Mouse (Mus musculus): ENCODE results near the gene Ltc4s.
A peak's percentile ranks its signal among the peaks of the same experiment; 100 is the strongest.

The Ltc4s gene

GRCm38 (mm10) chr11:50222559-50223276 lies 15.7 kb downstream of the Ltc4s start:
- DNase-seq: no peak

GRCm38 (mm10) chr11:50219833-50220232 lies 18.6 kb downstream of the Ltc4s start:
- DNase-seq: no peak

GRCm38 (mm10) chr11:50217811-50218210 lies 20.6 kb downstream of the Ltc4s start:
- no peak for DNase-seq

- no peak for DNase-seq
Measured at GRCm38 (mm10) chr11:50216724-50217366, 21.6 kb downstream of the Ltc4s start.

GRCm38 (mm10) chr11:50215633-50216032 lies 22.8 kb downstream of the Ltc4s start:
- no peak for DNase-seq

GRCm38 (mm10) chr11:50214631-50215030 lies 23.8 kb downstream of the Ltc4s start:
- no peak for DNase-seq

- peak; percentile 80 for DNase-seq
Measured at GRCm38 (mm10) chr11:50212848-50213758, 25.3 kb downstream of the Ltc4s start.

- DNase-seq: no peak
Measured at GRCm38 (mm10) chr11:50212060-50212739, 26.2 kb downstream of the Ltc4s start.

GRCm38 (mm10) chr11:50211322-50212059 lies 26.9 kb downstream of the Ltc4s start:
- no peak for DNase-seq

- DNase-seq: peak; percentile 84
Measured at GRCm38 (mm10) chr11:50210505-50211151, 27.8 kb downstream of the Ltc4s start, which contains the start of the genes Sqstm1 and Mgat4b. TSS of gene Sqstm1 (minus strand) at chr11:50210827. TSS of gene Mgat4b (plus strand) at chr11:50210890.

GRCm38 (mm10) chr11:50210101-50210504 lies 28.3 kb downstream of the Ltc4s start:
- DNase-seq: peak; percentile 97

- DNase-seq: no peak
Measured at GRCm38 (mm10) chr11:50208039-50208438, 30.4 kb downstream of the Ltc4s start.

- DNase-seq: no peak
Measured at GRCm38 (mm10) chr11:50207344-50207743, 31.1 kb downstream of the Ltc4s start.

- DNase-seq: no peak
Measured at GRCm38 (mm10) chr11:50206037-50206436, 32.4 kb downstream of the Ltc4s start.

- DNase-seq: peak; percentile 5
Measured at GRCm38 (mm10) chr11:50205434-50205833, 33.0 kb downstream of the Ltc4s start.

GRCm38 (mm10) chr11:50203302-50203827 lies 35.1 kb downstream of the Ltc4s start:
- DNase-seq: no peak

- DNase-seq: no peak
Measured at GRCm38 (mm10) chr11:50201590-50201989, 36.8 kb downstream of the Ltc4s start.

- DNase-seq: no peak
Measured at GRCm38 (mm10) chr11:50200613-50201012, 37.8 kb downstream of the Ltc4s start.

- DNase-seq: no peak
Measured at GRCm38 (mm10) chr11:50198916-50199315, 39.5 kb downstream of the Ltc4s start.

GRCm38 (mm10) chr11:50198219-50198846 lies 40.1 kb downstream of the Ltc4s start:
- DNase-seq: no peak

- DNase-seq: no peak
Measured at GRCm38 (mm10) chr11:50197500-50197899, 40.9 kb downstream of the Ltc4s start.
